Mouse (Mus musculus) B cell, adult 62 days (primary cell): ENCODE measurements around the gene Angpt4. TPM values are rescaled to one million over a fixed set of nuclear protein-coding genes. Genes with fewer than 3 reads are reported as not detected.

Source experiments
- total RNA-seq: library from RNA; stranded (reverse); gene quantifications from 4 replicates; pipeline ENCODE4 v1.2.4, GENCODE M21; 2023

The Angpt4 gene
- total RNA-seq: not detected in 4 replicates

GRCm38 (mm10) chr2:151910919-151911500 is at the start of gene Angpt4:
TSS of gene Angpt4 (plus strand) at chr2:151911210.

GRCm38 (mm10) chr2:151979470-151980354 is 68.7 kb downstream of the Angpt4 start, which contains the start of gene Fam110a:
TSS of gene Fam110a (minus strand) at chr2:151980219.

Other genes starting within 250 kb of the Angpt4 start
- not detected in 4 replicates for gene Rad21l, start 242.7 kb upstream of the Angpt4 start, total RNA-seq
- gene Tmem74b, start 209.2 kb upstream of the Angpt4 start, total RNA-seq: not detected in 4 replicates
- gene Psmf1, start 167.0 kb upstream of the Angpt4 start, total RNA-seq: 31.9 to 41.4 TPM (median 38.0 TPM) in 4 replicates
- not detected in 4 replicates for gene Rspo4, start 68.3 kb upstream of the Angpt4 start, total RNA-seq
- gene Fam110a, start 69.0 kb downstream of the Angpt4 start, total RNA-seq: 3.5 to 4.6 TPM (median 4.3 TPM) in 4 replicates
- gene Slc52a3, start 85.3 kb downstream of the Angpt4 start, total RNA-seq: 1.3 to 2.9 TPM (median 2.1 TPM) in 4 replicates
- not detected in 4 replicates for gene Scrt2, start 170.3 kb downstream of the Angpt4 start, total RNA-seq
- gene Srxn1, start 194.3 kb downstream of the Angpt4 start, total RNA-seq: 0.25 TPM in 1 of 4 replicates, not detected in the others
- not detected in 4 replicates for gene Tcf15, start 232.4 kb downstream of the Angpt4 start, total RNA-seq